Mouse (Mus musculus) spleen, adult 2 months (tissue): Measurements from ENCODE around the gene Gm10031.

Source experiments
- CTCF ChIP-seq: fragments of 200-500 bp; IDR thresholded peaks from 2 replicates; pipeline ENCODE4 v1.5.1; 2011; ENCODE audit warnings: mild to moderate bottlenecking, inconsistent platforms; ENCODE audit not compliant: insufficient read depth, insufficient read length, insufficient replicate concordance; ENCODE audit errors: extremely low read depth
- POLR2A ChIP-seq: fragments of 200-500 bp; IDR thresholded peaks from 2 replicates; pipeline ENCODE4 v1.6.1; 2011; ENCODE audit warnings: low read depth, low read length, inconsistent platforms

GRCm38 (mm10) chr1:156538382-156538781 lies 14.6 kb downstream of the Gm10031 start:
- TF ChIP-seq POLR2A (no peak), CTCF (no peak)
